Mouse (Mus musculus) heart, postnatal 4 days (tissue): Measurements from ENCODE around the gene Tsnax. TPM values are rescaled to one million over a fixed set of nuclear protein-coding genes. Genes with fewer than 3 reads are reported as not detected.

Experiments
- DNase-seq: peaks from one replicate; pipeline ENCODE4 v3.0.0; 2021
- total RNA-seq, 2 experiments: library from RNA; stranded (reverse); gene quantifications; 2 replicates each; pipeline ENCODE4 v1.2.3; 2021

Gene Tsnax
- total RNA-seq = 10 to 100 TPM; 71.1 to 77.9 TPM

DNA sequence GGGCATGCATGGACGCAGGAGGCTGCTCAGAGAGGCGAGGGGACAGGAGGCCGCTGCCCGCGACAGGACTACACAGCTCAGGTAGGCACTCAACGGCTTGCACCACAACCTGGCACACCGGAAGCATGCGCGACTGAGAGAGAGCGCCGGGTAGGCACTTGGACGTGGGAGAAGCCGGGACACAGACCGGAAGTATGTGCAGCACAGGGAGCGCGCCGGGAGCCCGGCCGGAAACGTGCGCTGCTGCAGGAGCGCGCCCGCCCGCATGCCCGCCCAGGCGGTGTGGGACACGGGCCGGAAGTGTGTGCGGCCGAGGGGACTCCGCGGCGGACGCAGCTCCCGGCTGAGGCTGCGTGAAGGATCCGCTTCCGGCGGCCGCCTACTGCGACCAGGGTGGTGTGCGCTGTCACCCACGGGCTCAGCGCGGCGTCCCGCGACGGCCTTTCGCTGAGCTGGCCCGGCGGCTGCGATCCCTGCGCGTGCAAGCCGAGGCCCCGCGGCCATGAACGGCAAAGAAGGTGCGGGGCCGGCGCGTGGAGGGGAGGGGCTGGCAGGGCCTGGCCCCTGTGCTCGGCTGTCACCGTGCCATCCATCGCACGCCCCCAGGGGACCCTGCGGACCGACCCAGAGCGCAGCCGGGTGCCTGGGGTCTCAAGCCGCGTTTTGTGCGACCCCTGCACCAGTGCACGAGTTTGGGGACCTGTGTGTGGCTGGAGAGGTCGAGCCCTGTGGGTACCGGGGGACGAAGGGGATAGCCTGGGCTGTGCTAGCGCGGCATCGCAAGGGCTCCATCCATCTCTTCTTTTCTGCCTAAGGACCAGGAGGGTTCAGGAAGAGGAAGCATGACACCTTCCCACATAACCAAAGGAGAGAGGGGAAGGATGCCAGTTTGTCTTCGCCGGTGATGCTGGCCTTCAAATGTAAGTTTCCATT is at the start of gene Tsnax:
TSS of gene Tsnax (plus strand) at position 303 of the 933 bp plus-strand sequence.
- DNase-seq = peak; percentile 94

DNA sequence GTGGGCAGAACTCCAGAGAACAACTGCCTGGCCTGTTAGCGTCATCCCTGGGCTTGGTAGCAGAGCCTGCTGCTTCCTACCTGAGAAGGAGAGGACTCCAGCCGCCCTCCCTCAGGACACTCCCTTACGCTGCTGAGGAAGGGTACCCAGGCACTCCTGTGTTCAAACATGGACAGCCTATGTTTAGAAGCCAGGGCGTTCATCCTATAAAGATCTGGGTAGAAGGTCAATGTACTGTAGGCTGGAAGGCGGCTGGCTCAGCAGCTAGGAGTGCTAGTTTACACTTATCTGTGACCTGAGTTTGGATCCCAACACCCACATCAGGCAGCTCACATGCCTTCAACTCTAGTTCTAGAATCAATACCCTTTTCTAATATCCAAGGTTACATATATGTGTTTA is 49.6 kb upstream of the Tsnax start:
- DNase-seq = no peak

DNA sequence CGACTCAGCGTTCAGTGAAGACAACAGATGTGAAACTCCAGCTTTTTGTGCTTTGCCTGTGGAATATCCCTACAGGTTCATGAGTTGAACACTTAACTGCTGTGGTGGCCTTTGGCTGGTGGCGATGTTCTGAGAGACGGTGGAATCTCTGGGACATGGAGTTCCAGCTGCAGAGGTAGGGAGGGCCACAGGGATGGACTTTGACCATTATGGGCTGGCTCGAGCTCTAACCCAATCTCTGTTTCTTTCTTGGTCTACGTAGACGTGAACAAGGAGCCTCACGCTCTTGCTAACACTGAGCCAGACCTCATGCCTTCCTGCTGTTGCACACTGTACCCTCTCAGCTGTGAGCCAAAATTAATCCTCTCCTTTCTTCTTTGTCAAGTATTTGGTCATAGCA is 47.8 kb upstream of the Tsnax start:
- DNase-seq = no peak

DNA sequence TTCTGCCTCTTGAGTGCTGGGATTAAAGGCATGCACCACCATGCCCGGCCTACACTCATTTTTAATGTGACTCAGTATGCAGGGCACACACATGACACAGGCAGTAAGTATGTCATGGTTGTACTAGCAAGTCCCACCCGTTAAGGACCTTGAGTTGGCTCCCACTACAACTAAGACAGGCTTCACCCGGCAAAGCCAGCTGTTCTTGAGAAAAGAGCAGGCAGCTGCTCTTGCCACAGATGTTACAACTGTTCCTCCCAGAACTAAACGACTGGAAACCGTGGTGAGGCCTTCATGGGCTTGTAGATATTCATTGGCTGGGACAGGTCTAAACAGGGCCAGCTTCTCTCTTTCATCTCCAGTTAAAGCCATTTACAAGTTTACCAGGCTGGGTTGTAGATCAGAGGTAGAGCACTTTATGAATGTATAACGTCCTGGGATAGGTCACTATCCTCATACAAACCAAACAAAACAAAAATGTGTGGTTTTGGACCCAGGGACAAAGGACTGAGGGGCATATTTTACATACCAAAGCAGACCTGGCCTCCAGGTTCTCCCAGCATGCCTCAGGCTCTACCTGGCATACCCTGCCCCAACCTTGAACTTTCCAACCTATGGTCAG is 42.4 kb upstream of the Tsnax start:
- no peak for DNase-seq

DNA sequence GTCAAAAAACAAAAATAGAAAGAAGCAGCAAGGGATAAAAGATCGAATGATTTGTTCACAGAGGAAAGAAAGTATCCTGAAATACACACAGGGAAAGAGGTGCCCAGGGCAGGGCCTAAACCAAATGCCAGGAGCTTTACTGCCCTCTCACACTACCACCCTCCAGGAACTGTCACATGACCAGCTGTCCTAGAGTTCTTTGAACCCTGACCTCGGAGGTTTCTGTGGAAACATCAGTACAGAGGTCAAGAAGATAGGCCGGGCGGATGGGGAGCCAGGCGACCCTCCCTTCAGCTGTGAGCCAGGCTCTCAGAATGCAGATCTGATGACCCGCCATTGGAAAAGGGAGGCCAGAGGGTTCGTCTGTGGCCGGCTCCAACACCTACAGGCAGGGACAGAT is 39.6 kb upstream of the Tsnax start:
- DNase-seq = no peak

DNA sequence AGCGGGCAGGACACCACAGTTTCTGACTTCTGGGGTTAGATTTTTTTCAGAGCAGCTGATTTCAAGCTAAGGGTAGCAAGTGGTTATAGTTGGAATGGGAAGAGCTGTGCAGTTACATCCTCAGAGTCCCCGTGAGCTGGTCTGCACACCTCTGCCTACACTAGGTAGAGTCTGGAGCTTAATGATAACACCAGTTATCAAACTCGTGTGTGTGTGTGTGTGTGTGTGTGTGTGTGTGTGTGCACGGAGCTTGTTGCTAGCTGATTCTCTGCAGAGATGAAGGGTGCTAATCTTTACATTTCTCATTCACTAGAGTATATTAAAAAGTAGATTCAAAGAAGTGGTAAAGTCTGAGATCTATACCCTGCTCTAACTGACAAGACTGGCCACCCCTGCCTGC is 38.5 kb upstream of the Tsnax start:
- DNase-seq = no peak

DNA sequence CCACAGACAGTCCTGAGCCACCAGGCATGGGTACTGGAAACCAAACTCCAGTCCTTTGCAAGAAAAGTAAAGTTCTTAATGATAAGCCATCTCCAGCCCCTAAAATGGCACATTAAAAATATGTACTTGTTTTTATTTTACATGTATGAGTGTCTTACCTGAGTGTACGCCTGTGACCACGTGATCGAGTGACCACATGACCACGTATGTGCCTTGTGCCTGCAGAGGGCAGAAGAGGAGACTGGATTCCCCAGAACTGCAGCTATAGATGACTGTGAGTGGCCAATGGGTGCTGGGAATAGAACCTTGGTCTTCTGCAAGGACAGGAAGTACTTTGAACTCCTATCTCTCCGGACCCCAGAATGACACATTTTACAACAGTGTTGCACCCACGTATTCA is 36.6 kb upstream of the Tsnax start:
- DNase-seq = no peak

DNA sequence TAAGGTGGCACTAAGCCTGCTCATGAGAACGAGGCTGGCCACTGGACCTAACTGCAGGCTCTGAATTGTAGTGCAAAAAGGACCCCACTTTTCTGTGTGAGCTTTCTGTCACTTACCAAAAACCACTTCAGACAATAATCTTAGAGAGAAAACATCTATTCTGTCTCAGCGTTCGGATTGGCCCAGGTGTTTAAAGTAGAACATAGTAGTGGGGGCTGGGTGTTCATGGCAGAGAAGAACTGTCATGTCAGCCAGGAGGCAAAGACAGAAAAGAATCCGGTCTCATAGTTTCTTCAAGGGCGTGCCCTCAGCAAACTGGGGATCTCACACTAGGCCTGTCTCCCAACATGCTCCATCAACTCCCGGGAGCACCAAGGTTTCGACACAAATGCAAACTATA is 34.8 kb upstream of the Tsnax start:
- no peak for DNase-seq

DNA sequence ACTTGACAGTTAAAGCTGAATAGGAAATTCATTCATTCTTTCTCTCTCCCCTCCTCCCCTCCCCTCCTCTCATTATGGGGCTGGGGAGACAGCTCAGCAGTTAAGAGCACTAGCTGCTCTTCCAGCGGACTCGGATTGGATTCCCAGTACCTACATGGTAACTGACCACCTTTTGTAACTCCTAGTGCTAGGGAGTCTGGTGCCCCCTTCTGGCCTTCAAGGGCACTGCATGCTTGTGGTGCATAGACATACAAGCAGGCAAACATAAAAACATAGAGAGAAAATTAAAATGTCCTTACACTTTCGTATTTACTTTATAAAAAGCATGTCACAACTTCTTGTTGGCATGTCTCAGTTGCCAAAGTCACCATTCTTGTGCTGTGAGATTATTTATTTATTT is 32.8 kb upstream of the Tsnax start:
- DNase-seq = no peak

DNA sequence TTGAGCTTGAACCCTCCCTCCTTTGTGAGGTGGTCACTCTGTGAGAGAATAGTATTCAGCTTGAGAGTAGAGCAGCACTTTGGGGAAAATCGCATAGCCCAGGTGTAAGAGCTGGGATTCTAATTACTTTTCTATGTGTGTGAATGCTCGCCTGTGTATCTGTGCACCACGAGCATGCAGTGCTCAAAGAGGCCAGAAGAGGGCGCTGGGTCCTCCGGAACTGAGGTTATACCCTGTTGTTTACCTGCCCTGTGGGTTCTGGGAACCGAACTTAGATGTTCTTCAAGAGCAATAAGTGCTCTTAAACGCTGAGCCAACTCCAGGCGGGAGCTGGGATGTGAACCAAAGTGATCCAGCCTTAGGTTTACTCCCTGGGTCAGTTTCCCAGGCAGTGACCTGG is 32.0 kb upstream of the Tsnax start:
- DNase-seq = no peak

DNA sequence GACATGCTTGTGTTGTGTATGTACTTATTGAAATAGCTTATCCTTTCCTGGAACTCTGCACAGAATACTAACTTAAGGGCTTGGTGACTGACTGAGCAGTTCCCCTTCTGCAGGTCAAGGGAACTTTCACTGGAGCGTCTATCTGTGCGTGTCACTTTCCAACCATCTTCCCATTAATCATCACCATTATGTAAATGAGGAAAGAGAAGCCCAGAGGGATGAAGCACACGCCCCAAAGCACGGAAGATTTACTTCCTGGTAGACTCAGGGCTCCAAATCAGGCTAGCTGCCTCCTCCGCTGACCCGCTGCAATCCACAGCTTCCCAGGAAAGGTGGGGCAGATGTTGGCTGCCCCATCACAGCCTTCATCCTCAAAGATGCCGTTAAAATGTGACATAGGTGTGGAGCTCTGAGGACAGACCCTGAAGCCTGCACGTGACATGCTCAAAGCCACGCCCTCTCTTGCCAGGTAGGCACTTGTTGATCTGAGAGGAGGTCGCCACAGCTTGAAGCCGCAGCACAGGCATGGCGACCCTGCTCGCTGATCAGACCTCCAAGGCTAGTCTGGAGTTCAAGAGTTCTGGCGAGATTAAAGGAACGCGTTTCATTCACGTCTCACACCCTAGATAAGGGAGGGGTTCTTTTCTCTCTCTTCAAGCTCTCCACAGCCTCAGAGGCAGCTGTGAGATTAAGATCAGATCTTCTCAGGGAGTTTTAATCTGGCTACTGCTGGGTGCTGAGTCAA is 21.7 kb upstream of the Tsnax start:
- no peak for DNase-seq

DNA sequence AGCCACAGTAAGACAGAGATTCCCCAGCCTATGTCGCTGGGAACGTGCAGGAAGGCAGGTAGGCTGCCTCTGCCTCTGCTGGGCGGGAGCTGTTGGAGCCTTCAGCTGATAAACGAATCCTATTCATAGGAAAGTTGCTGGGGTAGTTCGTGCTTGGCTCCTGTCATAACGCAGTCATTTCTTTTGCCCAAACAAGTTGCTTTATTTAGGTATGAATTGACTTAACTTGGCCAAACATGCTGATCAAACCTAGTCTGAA is 21.2 kb upstream of the Tsnax start:
- no peak for DNase-seq

DNA sequence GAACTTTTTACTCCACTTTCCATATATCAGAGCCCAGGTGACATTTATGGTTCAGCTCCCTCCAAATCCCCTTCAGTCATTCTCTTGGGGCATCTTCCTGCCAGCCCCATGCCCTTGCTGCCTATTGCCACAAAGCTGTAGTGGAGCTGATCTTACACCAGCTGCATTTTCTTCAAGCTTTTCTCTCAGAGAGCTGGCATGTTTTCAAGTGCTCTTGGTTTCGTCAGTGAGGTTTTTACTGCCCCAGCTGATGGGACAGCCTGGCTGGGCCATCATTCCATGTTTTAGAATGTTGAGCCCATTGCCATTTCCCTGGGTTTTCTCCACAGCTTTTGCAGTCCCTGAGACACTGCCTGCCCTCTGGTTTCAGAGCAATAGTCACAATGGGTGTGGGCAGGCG is 17.0 kb upstream of the Tsnax start:
- DNase-seq = no peak

DNA sequence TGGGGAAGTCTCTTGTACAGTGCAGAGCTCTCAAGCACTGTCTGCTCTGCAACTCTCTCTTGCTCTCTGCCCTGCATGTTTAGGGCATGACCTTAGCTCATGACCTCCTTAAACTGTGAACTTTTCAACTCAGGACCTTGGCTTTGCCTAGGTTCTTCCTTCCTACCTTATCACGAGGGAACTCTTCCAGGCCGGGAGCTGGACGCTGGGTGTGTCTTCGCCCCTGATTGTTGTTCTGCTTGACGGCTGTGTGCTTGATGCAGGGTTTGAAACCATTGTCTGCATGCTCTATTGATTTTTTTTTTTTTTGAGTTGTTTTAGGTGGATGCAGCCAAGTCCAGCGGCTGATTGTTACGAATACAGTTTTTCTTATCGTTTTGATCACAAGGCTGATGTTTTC is 11.3 kb downstream of the Tsnax start:
- no peak for DNase-seq

DNA sequence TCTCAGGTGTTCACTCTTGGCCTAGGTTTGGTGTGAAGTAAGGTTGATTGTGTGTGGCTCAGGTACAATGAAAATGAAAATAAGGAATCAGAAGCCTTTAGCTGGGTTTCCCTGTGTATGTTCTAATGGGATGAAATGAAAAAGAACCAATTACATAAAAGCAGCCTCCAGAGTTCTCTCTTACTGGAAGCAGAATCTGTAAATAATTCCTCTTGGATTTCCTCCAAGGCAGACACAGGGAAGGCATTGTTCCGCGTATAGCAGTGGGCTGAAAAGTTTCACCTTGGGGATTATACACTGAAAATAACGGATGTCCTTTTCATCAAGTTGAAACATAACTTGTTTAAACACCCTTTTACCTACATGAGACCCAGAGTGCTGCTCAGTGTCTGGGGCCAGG is 14.4 kb downstream of the Tsnax start:
- DNase-seq = no peak

DNA sequence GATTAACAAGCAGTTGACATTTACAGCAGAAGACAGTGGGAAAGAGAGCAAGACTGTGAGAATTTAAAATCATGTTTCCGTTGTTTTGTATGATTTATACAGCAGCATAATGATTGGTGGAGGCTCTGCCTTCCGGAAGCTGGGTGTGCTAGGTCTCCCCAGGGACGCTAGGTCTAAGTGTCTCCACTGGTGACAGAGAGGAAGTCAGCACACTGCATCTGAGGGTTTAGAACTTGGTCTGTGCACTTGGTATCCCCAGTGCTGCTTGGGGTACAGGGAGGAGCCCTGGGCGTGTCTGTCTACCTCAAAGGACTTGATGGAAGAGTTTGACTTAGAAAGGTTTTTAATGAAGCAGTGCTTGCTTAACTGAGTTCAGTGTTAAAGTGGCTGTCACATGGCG is 16.0 kb downstream of the Tsnax start:
- DNase-seq = no peak

DNA sequence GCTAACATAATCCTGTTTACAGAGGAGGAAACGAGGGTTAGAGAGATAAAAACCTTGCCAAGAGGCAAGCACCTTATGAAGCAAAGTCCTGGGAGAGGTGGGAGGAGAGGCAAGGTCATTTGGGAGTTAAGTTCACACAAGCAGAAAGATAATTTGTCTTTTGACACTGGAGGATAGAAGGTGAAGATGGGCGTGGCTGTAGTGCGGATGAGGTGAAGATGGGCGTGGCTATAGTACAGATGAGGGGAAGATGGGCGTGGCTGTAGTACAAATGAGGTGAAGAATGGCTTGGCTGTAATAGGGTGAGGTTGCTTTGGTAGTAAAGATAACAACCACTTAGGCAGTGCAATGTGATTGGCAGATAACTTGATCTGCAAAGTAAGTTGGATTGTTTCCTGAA is 18.5 kb downstream of the Tsnax start:
- no peak for DNase-seq

DNA sequence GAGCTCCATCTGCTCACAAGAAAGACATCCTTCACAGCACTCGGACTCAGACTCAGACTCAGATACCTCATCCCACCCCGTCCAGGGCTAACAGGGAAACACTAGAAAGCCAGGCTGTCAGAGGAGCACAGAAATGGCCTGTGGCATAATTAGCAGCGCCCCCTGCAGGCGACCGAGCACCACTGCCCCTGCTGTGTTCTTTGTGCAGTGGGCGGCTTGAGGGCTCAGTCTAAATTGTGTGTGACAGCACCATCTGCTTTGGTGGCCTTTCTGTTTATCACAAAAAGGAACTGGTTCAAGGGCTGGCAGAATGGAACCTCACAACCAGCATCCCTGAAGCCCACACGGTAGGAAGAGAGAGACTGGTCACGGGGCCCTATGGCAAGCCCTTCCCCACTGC is 21.9 kb downstream of the Tsnax start:
- DNase-seq = peak; percentile 89

DNA sequence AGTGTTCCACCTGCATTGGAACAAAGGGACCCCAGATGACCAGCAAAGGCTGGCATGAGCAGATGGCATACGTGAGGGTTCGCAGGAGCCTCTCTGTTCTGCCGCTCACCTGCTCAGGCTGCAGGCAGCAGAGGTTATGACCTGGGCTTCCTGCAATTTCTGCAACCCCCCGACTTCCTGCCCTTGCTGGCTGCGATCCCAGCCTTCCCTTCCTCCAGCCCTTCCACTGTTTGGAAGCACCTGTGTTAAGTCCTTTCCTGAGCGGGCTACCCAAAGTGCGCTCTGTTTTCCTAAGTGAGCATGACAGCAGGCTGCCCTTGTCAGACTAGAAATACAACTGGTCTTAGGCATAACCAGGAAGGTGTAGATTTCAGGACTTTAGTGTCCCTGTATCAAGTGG is 24.3 kb downstream of the Tsnax start:
- peak; percentile 45 for DNase-seq

DNA sequence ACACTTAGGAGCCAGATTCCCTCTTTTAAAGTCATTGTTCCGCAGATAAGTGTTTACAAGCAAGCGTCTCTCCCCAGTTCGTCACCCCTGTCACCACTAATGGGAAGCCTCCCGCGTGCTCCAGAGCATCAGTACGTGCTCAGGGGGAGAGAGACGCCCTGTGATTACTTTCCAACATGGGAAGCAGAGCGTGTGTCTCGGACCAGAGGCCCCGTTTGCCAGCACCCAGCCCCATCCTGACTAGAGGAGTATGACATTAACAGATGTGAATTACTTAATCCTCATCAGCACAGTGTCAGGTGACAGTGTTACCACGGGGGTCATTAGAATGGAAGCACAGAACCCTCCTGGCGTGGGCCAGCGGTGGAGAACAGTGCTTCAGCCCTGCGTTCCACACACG is 25.9 kb downstream of the Tsnax start:
- peak; percentile 31 for DNase-seq

DNA sequence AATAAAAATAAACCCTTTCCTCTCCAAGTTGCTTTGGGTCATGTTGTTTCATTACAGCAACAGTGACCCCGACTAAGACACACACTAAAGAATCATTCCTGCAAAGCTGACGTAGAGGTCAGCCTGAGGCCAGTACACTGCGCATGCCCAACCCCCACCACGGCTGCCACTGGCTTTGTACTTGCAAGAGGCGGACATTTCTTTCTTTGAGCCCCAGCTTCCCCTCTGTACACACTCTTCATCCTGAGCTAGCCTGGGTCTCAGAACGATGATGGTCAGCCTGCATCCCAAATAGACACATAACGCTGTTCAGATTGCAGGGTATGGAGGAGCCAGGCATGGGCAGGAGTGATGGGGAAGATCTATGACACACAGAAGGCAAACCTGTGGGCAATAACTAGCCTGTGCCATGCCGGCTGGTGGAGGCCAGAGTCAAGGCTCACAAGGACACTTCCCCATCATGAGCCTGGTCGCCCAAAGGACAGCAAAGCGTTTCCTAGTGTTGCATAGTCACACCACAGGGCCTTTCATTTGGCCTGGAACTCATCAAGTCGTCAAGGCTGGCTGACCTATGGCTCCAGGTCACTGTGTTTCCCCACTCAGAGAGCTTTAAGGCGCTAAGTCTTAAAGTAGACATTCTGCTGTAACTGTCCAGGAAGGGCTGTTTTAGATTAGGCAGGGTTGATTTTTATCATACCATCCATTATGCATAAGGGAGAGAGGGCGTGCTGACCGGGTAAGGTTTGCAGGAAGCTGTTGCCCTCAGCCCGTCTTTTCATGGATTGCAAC is 28.0 kb downstream of the Tsnax start:
- no peak for DNase-seq

DNA sequence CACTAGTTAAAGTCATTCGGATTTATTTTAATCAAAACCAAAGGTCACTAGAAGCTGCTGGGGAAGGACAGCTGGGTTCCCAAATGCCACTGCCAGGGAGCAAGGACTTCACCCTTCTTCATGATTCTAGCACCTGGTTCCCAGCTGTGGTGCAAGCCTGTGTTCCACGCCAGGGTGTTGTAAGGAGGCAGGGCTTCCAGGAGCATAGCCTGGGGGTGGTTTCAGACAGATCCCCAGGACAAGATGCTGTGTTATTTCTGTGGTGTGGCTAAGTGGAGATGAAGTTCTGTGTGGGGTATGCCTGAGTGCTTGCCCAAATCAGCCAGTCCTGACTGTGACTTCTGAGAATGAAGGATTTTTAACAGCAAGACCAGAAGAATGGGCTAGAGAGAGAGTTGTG is 28.7 kb downstream of the Tsnax start:
- no peak for DNase-seq

DNA sequence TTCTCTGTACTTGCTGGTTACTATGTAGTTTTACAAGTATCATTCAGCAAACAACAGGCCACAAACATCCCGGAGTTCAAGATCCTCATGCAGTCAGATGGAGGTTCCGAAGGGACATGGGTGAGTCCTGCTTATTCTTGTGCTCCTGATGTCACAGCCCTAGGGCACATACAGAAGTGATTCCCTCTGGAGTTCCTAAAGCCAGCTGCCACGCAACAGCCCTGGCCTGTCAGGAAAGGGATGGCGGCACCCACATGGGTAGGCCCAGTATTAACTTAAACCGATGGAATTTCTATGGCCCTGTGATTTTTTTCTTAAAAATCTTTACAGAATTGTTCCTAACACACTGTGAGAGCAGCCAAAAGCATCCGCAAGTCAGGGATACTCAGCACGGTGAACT is 30.6 kb downstream of the Tsnax start:
- DNase-seq = no peak
